Mouse (Mus musculus) megakaryocyte, adult 5-6 weeks (primary cell): ENCODE measurements around the gene Spink4. TPM values are rescaled to one million over a fixed set of nuclear protein-coding genes. Genes with fewer than 3 reads are reported as not detected.
A peak's percentile ranks its signal among the peaks of the same experiment; 100 is the strongest.
"Not testable (repeated sequence)": the region's sequence is repeated elsewhere in the genome, so short reads cannot be mapped to it uniquely, and the experiment has no call there.

ENCODE experiments used
- ATAC-seq: 2 replicates; pipeline ENCODE4 v1.8.0; 2016; ENCODE audit warnings: mild to moderate bottlenecking, inconsistent platforms; ENCODE audit not compliant: poor library complexity, severe bottlenecking
- total RNA-seq, 2 experiments: library from RNA; stranded (forward) in 1 of 2; stranded (reverse) in 1 of 2; fragments of 153-499, 151-499 nt in 1 of 2; fragments of 221-1000, 200-1000 nt in 1 of 2; gene quantifications; 2 replicates each; pipeline versions ENCODE4 v1.2.3 to v1.2.4; 2015 to 2017

Spink4 gene
- total RNA-seq, 2 experiments from 2014 or later: not detected

DNA sequence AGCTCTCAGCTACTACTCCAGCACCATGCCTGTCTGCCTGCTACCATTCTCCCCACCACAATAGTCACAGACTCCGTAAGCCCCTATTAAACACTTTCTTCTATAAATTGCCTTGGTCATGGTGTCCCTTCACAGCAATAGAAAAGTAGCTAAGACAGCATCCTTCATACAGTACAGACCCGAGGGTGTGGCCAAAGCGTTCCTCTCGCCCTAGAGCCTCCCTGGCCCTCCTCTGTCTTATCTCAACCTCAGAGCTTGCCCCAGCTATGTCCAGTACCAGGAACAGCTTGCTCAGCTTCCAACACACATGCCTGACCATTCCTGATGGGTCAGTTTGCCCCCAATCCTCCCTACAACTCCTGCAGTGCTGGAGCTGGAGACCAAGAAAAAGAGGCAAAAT, 19.2 kb upstream of the Spink4 start:
- no peak for ATAC-seq

DNA sequence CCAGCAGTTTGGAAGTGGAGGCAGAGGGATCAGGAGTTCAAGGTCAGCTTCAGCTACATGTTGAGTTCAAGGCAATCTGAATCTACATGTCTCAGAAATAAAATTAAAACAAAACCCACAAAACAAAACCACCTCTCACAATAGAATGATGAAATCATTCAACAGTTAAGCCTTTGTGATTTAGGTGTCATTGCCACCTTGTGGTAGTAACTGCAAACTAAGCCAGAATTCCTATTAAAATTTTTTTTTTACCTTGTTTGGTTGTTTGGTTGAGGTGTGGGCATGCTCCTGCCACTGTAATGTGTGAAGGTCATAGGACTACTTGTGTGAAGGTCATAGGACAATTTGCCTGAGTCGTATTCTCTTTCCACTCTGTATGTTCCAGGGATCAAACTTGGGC, 13.6 kb upstream of the Spink4 start:
- ATAC-seq: peak; percentile 72

DNA sequence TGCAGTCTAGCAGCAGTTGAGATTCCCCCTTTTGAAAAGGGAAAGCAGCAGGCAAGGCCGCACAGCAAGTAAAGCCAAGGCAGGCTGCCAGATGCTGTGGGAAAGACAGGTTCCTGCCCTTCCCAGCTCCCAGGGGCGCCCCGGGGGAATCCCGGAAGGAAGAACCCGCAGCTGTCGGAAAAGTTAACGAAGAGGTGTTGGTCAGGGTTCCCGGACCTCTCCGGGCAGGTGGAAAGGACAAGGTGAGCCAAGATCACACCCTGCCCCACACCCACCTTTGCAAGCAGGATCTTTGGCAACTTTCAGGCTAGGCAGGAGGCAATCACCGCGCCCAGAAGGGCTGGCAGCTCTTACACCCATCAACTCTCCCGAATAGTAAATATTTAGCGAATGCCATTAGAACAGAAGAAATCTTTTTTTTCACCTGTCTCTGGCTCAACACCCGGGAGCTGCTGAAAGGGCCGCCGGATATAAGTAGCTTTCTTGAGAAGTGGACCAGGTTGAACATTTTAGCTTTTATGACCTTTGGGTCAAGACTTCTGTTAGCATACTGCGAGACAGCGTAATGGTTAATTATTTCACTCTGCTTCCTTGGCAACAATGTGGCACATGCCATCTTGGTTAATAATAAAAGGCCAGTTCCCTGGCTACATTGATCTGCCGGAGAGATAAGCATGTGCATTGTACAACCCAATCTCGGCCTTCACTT, 11.4 kb upstream of the Spink4 start:
- no peak for ATAC-seq

DNA sequence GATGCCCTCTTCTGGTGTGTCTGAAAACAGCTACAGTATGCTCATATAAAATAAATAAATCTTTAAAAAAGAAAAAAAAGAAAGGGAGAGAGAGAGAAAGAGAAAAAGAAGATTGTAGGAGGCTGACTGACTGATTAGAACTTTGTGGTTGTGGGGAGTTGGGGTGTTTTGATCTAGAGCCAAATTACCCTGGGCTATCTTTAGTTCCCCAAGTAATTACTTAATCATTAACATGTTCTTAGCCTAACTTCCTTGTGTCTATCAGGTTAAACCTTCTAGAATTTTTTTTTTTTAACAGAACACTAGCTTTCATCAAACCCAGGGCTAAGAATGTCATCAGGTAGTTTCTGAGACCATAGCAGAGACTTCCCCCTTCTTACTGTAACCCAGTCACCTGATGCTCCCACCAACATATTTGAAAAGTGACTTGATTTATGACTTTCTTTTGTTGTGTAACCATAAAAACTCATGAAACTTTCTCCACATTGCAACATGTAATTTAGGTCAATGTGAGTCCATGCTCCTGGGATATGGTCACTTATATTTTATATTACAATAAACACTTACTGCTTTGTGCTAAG, 5.5 kb upstream of the Spink4 start:
- no peak for ATAC-seq

DNA sequence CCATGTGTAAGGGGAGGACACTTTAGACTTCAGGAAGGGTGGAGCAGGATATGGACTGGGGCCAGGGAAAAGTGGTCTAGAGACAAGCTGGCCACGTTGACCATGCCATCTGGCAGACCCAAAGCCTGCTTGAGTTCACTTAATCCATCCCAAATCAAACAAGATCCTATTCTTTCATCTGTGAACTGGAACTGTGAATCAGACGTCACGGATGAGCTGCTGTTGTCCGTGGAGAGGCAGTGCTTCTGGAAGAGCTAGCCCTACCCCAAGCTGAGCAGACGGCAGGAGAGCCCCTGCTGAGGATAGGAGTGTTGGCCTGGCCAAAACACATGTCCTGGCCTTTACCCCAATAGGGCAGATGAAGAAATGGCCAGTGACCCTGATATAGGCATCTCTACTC, 3.9 kb upstream of the Spink4 start:
- ATAC-seq: no peak

DNA sequence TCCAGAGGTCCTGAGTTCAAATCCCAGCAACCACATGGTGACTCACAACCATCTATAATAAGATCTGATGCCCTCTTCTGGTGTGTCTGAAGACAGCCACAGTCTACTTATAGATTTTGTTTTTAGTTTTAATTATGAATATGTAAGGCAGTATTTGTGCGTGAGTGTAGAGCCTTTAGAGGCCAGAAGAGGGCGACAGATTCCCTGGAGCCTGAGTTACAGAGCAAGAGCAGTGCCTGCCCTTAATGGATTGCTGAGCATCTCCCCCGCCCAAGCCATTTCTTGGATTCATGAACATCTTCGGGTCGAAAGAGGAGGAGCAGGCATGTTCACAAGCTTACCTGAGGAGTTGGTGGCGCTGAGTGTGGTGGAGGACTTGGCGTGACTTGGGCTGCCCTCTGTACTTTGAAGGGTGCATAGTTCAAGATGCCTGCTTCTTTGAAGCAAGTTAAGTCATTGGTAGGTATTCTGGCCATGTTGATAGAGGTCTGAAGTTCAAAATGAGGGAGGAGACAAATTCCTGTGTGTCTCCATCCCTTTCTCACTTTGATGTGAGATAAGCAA, 3.2 kb upstream of the Spink4 start:
- no peak for ATAC-seq

DNA sequence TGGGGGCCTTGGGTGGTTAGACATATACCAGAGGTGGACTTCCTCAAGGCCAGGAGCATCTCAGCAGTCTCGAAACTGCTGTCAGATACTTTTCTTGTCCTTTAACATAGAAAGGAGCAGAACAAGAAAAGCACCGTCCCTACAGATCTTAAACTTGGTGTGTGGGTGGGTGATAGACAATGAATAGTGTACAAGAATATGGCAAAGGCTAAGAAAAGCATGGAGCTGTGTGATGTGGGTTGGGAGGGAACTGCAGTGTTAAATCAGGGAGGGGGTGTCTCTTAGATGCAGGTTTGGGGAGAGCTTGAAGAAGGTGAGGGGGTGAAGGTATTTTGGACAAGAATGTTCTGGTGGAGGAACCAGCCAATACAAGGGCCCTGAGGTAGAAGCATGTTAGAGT, 724 bp downstream of the Spink4 start:
- ATAC-seq: no peak

DNA sequence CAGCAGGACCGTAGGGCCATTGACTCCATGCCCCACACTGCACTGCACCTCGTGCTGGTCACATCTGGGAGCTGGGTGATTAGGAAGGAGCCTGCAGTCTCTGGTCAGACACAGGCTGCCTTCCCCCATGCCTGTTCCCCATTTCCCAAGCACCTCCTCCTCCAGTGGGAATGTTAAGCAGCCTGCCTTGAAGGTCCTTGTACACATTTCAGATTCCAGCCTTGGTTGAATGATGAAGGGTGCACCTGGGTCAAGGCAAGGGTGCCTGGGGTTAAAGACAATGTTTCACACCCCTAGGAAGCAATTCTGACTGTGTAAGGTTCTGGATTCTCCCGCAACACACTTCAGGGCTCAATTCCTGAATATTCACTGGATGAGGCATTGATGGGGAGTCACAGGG, 1.4 kb downstream of the Spink4 start:
- ATAC-seq: no peak

DNA sequence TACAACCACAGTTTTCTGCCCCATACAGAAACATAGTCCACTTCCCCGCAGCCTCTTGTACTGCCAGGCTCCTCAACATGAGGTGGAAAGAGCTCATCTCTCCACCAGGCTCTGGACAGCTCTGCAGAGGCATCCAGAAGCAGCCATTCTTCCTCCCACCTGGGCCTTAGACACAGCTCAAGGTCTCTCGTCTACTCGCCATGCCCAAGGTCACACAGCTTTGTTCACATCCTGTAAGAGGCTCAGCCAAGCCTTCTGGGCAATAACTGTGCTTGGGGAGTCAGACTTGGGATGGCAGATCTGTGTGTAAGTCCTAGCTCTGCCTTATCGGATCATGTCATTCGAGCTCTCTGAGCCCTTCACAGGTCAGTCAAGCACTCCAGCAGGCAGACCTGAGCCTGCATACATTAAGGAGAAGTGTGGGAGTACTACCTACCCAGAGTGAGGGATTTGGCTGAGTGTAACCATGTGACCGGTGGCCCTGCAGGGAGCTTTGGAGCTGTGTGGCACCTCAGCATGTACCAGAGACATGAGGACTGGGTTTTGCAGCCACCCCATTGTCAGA, 3.3 kb downstream of the Spink4 start:
- no peak for ATAC-seq

DNA sequence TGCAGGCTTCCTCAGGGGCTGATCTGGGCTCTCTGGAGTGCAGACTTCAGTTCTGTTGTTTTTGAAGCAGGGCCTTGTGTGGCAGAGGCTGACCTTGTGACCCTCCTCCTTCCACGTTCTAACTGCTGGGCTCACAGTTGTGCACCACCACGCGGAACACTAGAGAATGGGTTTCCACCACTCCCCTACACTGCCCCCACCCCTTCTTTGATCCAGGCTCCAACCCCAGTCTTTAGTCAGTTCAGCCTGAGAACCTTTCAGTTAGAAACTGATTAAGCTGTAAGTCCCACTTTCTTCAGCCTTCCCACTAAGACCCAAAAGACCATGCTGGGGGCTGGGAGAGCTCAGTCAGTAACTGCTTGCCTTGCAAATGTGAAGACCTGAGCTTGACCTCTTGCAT, 5.7 kb downstream of the Spink4 start:
- no peak for ATAC-seq

DNA sequence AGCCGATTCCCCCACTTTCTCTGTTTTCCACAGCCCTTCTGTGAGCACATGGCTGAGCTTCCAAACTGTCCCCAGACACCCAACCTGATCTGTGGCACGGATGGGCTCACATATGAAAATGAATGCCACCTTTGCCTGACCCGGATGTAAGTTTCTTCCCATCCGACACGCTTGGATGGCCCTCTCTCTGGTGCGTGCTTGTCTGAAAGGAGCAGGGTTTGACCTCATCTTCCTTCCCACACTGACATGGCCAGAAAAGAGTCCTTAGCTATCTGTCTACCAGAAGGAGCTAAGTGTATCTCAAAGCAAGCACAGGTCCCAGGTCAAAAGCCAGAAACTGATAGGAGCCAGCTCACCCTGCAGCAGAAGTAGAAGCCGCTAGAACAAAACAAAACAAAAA, 9.2 kb downstream of the Spink4 start:
- no peak for ATAC-seq

DNA sequence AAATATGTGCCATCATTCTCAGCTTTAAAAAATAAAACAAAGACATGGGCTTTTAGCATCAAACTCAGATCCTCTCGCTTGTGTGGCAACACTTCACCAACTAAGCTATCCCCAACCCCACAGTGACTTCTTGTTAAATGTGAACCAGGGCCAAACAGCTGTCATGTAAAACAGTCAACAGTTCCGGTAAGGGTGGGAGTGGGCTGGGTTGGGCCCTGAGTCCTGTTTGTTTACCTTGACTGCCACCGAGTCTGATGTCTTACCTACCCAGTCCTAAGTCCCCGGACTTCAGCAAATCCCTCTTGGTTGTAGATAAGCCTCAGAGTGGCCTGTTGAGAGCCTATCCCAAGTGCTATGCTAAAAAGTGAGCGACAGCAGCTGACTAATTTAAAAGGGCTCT, 13.8 kb downstream of the Spink4 start:
- no peak for ATAC-seq

DNA sequence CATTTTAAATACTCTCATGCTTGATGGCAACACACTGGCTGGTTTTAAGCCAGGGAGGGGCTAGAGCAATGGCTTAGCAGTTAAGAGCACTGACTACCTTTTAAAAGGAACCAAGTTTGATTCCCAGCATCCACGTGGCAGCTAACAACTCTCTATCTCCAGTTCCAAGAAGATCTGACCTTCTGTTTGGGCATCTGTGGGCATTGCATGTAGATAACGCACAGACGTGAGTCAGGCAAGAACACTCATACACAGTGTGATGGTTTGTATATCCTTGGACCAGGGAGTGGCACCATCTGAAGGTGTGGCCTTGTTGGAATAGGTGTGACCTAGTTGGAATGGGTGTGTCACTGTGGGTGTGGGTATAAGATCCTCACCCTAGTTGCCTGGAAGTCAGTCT, 14.5 kb downstream of the Spink4 start:
- ATAC-seq: not testable (repeated sequence)

DNA sequence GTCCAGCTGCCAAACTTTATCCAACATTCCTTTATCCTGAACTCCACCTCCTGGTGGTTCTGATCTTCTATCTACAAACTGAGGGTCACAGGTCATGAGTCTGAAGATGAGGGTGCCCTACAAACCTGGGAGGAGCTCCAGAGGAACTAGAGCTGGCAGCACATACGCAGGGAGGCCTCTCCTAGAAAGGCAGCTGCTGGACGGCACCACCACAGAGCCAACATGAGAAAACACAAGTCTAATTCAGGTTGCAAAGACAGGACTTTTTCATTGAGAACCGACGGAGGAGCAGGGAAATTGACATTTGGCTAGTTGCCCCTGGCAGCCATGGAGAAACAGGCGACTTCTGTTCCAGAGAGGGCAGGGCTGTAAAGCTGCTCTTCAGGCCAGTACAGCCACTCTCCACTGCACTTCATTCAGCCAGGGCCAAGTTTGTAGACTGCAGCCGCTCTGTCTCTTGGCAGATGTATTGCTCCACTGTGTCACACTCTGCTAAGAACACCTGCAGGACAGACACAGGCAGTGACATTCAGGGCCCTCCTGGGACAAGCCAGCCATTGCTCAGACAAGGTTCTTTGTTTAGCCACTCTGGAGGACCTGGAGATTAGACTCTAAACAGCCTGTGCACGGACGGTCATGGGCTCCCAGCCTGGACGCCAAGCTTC, 16.5 kb downstream of the Spink4 start:
- ATAC-seq: no peak

DNA sequence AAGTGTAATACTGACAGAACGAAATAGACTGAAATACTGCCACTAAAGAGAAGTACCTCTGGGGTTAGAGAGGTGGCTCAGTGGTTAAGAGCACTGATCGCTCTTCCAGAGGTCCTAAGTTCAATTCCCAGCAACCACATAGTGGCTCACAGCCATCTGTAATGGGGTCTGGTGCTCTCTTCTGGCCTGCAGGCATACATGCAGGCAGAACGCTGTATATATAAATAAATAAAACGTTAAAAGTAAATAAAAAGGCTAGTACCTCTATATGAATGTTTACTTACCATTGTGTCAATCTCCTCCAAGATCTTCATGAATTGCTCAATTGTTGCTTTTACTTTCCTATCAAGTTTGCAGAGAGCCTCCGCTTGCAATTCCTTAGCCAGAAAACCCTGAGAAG, 18.9 kb downstream of the Spink4 start:
- no peak for ATAC-seq

DNA sequence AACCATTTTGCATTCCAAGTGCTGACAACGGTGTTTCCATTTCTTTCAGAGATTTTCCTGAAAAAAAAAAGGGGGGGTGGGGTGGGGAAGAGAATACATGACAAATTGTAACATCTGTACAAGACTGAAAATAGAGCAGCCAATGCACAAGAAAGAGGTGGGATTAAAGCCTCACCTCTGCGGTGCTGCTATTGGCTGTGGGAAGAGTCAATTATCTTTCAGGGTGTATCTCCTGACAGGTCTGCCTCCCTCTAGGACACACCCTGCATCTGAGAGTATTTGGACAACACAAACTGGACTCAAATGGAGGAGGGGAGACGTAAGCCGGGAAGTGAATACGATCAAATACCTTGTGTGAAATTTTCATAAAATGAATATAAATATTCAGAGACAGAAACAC, 23.8 kb downstream of the Spink4 start:
- no peak for ATAC-seq

DNA sequence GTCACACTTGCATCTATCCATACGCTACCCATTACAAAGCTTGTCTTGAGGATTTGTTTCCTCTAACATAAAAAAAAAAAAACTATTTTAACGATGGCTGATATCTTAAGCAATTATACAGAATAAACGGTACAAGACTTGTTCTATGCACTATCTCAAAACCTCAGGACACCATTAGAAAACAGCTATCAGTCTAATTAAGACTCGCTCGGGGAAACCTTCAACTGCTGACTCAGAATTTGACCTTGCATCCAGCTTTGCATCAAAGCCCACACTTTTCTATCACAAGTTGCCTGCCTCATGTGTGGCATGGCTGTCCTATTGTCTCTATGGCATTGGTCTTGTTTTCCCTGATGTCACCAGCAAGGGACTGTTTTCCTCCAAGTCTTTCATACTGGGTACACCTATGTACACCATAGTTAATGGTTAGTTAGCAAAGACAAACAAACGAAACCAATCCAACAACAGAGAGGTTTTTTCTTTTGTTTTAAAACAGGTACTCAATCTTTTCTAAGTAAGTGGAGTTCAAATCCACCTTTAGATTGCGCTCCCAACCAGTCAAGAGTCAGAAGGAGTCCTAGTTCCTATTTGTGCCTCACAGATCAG, 26.8 kb downstream of the Spink4 start:
- no peak for ATAC-seq

DNA sequence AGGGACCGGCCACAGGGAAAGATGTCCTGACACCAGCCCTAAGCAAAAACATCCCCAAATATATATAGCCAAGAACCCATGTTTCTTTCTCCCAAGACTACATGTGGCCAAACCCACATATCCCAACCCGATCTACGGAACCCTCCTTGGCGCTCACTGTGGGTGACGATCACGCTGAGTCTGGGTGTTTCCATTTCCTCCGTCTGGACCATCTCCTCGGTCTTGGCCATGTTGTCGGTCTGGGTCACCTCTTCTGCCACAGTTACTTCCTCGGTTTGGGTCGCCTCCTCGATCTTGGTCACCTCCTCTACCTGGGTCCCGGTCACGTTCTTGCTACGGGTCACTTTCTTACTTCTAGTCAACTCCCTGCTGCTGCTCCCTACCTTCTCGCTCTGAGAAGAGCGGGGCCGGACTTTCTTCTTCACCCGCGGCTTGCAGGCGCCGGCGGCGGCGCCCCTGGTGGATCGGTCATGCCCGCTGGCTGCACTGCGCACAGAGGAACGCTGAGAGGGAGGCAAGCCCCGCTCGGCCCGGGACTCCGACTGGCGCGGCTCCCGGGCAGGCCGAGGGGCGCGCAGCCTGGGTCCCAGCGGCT, 27.8 kb downstream of the Spink4 start:
- ATAC-seq: peak; percentile 38

DNA sequence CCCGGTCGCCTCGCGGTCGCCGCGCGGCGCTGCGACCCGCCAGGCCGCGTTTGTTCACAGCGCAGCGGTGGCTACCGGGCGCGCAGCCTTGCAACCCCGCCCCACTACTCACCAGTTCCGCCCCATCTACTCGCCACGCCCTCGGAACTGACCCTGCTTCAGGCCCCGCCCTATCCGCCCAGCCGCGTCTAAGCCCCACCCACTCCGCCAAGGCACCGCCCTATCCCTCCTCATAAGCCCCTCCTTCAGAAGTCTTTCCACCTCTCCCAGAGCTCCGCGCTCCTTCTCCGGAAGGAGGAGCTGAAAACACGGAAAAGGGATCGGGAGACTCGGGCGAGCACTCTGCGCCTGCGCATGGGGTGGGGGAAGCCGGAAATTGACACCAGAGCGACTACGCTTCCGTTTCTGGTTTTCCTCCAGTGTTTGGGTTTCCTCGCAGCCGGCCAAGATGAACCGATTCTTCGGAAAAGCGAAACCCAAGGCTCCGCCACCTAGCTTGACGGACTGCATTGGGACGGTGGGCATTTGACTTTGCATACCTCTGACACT, 28.4 kb downstream of the Spink4 start, which contains the start of the genes Bag1 and Chmp5:
Bag1 (minus strand) TSS at position 135 of the 549 bp plus-strand sequence.
Chmp5 (plus strand) TSS at position 248 of the 549 bp plus-strand sequence.
- peak; percentile 97 for ATAC-seq

DNA sequence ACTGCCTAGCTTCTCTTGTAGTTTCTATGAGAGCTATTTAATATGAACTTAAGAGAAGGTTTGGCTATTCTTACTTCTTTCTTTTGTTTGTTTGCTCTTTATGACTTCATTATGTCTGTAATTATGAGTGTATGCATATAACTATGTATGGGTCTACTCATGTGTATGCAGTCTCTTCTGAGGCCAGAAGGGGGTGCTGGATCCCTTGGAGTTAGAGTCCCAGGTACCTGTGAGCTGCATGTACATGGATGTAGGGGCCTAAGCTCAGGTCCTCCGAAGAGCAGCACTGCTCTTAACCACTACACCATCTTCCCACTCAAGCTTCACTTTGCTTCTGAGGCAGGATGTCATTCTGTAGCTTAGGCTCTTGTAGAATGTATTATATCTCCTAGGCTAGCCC, 33.7 kb downstream of the Spink4 start:
- ATAC-seq: peak; percentile 78; the same call in 1 of the 2 replicates
